Mouse (Mus musculus): ENCODE measurements around the gene Stab2.

The Stab2 gene

GRCm38 (mm10) chr10:86825871-86826522 is 181.8 kb downstream of the Stab2 start:
- no peak for DNase-seq (ENCODE audit: low read depth, low spot score)

- DNase-seq (ENCODE audit: low read depth, low spot score), result no peak
These were observed 183.0 kb downstream of the Stab2 start for GRCm38 (mm10) chr10:86824871-86825270.

GRCm38 (mm10) chr10:86824093-86824492 is 183.7 kb downstream of the Stab2 start:
- DNase-seq (ENCODE audit: low read depth, low spot score), result no peak

- no peak for DNase-seq (ENCODE audit: low read depth, low spot score)
These were observed 186.8 kb downstream of the Stab2 start for GRCm38 (mm10) chr10:86821014-86821413.

- no peak for DNase-seq (ENCODE audit: low read depth, low spot score)
These were observed 188.1 kb downstream of the Stab2 start for GRCm38 (mm10) chr10:86819649-86820165.

- DNase-seq (ENCODE audit: low read depth, low spot score), result no peak
These were observed 192.7 kb downstream of the Stab2 start for GRCm38 (mm10) chr10:86815133-86815532.

- no peak for DNase-seq (ENCODE audit: low read depth, low spot score)
These were observed 193.3 kb downstream of the Stab2 start for GRCm38 (mm10) chr10:86814292-86815131.

GRCm38 (mm10) chr10:86810612-86811011 is 197.2 kb downstream of the Stab2 start:
- DNase-seq (ENCODE audit: low read depth, low spot score), result no peak

- DNase-seq (ENCODE audit: low read depth, low spot score), result peak; percentile 63
These were observed 197.8 kb downstream of the Stab2 start for GRCm38 (mm10) chr10:86810000-86810399.

- DNase-seq (ENCODE audit: low read depth, low spot score), result no peak
These were observed 199.6 kb downstream of the Stab2 start for GRCm38 (mm10) chr10:86808013-86808758.

GRCm38 (mm10) chr10:86807362-86807761 is 200.5 kb downstream of the Stab2 start:
- no peak for DNase-seq (ENCODE audit: low read depth, low spot score)

GRCm38 (mm10) chr10:86796073-86796741 is 211.6 kb downstream of the Stab2 start:
- DNase-seq (ENCODE audit: low read depth, low spot score), result no peak

GRCm38 (mm10) chr10:86794794-86795535 is 212.9 kb downstream of the Stab2 start:
- DNase-seq (ENCODE audit: low read depth, low spot score), result no peak

- DNase-seq (ENCODE audit: low read depth, low spot score), result no peak
These were observed 213.6 kb downstream of the Stab2 start for GRCm38 (mm10) chr10:86794196-86794595.

- no peak for DNase-seq (ENCODE audit: low read depth, low spot score)
These were observed 214.3 kb downstream of the Stab2 start for GRCm38 (mm10) chr10:86793509-86793951.

- DNase-seq (ENCODE audit: low read depth, low spot score), result no peak
These were observed 216.2 kb downstream of the Stab2 start for GRCm38 (mm10) chr10:86791507-86792184.
